Mouse (Mus musculus): Measurements from ENCODE around the gene Gm28374. TPM values are rescaled to one million over a fixed set of nuclear protein-coding genes. Genes with fewer than 3 reads are reported as not detected.

Gene Gm28374
- total and polyA plus RNA-seq, 3 experiments, result not detected

DNA sequence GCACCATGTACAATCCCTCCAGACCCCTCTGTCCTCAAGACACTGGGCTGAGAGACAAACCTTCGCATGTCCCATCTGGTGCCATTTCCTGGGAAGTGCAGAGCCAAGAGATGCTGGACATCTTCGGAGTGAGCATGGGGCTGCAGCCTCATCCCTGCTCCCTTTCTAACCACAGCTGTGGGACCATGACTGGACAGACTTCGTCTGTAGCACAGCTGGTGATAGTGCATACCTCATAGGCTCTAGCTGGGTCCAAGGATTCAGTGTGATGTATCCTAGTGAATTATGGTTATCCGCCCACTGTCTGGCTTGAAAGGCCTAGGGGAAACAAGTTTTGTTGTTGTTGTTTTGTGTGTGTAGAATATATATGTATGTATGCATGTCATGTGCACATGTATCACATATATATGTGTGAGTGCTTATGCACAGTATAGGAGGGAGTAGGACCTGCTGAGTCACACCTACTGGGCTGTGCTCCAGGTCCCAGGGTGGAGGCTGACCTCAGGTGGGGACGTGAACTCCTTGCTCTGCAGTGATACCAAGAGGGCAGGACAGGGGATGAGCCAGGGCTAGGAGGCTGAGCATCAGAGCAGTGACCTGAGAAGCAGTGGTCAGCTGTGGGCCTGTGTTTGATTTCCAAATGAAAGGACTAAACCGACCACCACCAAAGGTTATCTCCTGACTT is 20.3 kb upstream of the Gm28374 start:
- Histone ChIP-seq H3K9ac (ENCODE audit: low read depth, low read length) (no peak overlapping the region), H3K4me3 (no peak overlapping the region), H3K79me2 (replicated peaks; ENCODE audit: control insufficient read depth, insufficient read depth, low read length) (no peaks in the 10 kb centered on the region), H3K27me3 (ENCODE audit: control insufficient read depth, insufficient read depth, low read length) (no peaks in the 10 kb centered on the region), H3K36me3 (ENCODE audit: control insufficient read depth, insufficient read depth, low read length) (no peaks in the 10 kb centered on the region), H3K27ac (no peak overlapping the region), H3K4me1 (ENCODE audit: control insufficient read depth, insufficient read depth, low read length) (no peaks in the 10 kb centered on the region)
- 67% methylated on average over 6 of the region's 6 CpGs for WGBS
- intact Hi-C loops (cut with DNase I), result no loop called here
- TF ChIP-seq EP300 (IDR thresholded peaks at IDR 0.05; ENCODE audit: insufficient read depth, low read depth, low read length), result no peak
- no peak for TF ChIP-seq CTCF (IDR thresholded peaks at IDR 0.05)
- TF ChIP-seq POLR2A (IDR thresholded peaks at IDR 0.05; ENCODE audit: insufficient read depth, low read depth, low read length), result no peak
- no peak for DNase-seq

DNA sequence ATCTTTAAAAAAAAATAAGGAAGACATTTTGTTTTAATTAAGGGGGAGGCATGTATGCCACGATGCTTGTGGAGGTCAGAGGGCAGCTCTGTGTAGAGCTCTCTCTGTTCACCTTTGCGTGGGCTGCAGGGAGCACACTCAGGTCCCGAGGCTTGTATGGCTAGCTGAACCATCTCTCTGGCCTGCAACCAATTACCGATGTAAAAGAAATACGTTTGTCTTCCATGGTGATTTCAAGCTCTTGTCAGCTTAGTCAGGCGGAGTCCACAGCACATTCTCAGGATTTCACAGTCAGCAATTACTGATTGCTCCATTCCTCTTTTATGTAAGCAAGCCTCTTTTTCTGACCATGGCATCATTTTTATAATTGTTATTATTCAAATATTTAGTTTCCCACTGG is 19.1 kb upstream of the Gm28374 start:
- H3K79me2 ChIP-seq (replicated peaks; ENCODE audit: control insufficient read depth, insufficient read depth, low read length), result no peaks in the 10 kb centered on the region
- WGBS, result 83% methylated on average over 6 of the region's 6 CpGs

DNA sequence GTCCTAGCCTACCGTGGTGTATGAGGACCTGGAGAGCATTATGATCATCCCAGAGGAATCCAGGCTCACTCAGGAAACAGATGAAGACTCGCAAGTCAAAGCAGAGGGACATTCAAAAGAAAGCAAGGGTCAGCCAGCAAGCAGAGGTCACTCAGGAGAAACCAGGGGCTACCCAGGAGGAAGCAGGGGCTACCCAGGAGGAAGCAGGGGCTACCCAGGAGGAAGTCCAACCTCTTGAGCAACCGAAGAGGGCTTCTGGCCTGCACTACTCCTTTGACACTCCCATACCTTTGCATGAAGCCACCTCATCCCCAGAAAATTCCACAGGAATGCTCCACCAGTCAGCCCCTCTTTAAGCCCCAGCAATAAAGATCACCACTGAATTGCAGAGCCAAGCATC is 15.8 kb upstream of the Gm28374 start:
- intact Hi-C loops (cut with DNase I), result no loop called here
- no peak for TF ChIP-seq POLR2A (IDR thresholded peaks at IDR 0.05; ENCODE audit: insufficient read depth, low read depth, low read length)
- no peak for TF ChIP-seq CTCF (IDR thresholded peaks at IDR 0.05)
- TF ChIP-seq EP300 (IDR thresholded peaks at IDR 0.05; ENCODE audit: insufficient read depth, low read depth, low read length), result no peak
- DNase-seq, result no peak
- Histone ChIP-seq H3K27me3 (ENCODE audit: control insufficient read depth, insufficient read depth, low read length) (no peaks in the 10 kb centered on the region), H3K36me3 (ENCODE audit: control insufficient read depth, insufficient read depth, low read length) (no peaks in the 10 kb centered on the region), H3K79me2 (replicated peaks; ENCODE audit: control insufficient read depth, insufficient read depth, low read length) (no peaks in the 10 kb centered on the region), H3K27ac (no peak overlapping the region), H3K9ac (ENCODE audit: low read depth, low read length) (no peak overlapping the region), H3K4me1 (ENCODE audit: control insufficient read depth, insufficient read depth, low read length) (no peaks in the 10 kb centered on the region), H3K4me3 (no peak overlapping the region)
- WGBS, result 61% methylated on average over 3 of the region's 3 CpGs

More for the DNA sequence above, 19.1 kb upstream of the Gm28374 start:
- Histone ChIP-seq H3K36me3 (ENCODE audit: control insufficient read depth, insufficient read depth, low read length) (no peaks in the 10 kb centered on the region), H3K4me3 (no peak overlapping the region), H3K27me3 (ENCODE audit: control insufficient read depth, insufficient read depth, low read length) (no peaks in the 10 kb centered on the region), H3K9ac (ENCODE audit: low read depth, low read length) (no peak overlapping the region), H3K4me1 (ENCODE audit: control insufficient read depth, insufficient read depth, low read length) (no peaks in the 10 kb centered on the region), H3K27ac (no peak overlapping the region)
- no peak for DNase-seq
- intact Hi-C loops (cut with DNase I), result no loop called here
- no peak for TF ChIP-seq POLR2A (IDR thresholded peaks at IDR 0.05; ENCODE audit: insufficient read depth, low read depth, low read length)
- TF ChIP-seq CTCF (IDR thresholded peaks at IDR 0.05), result no peak
- TF ChIP-seq EP300 (IDR thresholded peaks at IDR 0.05; ENCODE audit: insufficient read depth, low read depth, low read length), result no peak

DNA sequence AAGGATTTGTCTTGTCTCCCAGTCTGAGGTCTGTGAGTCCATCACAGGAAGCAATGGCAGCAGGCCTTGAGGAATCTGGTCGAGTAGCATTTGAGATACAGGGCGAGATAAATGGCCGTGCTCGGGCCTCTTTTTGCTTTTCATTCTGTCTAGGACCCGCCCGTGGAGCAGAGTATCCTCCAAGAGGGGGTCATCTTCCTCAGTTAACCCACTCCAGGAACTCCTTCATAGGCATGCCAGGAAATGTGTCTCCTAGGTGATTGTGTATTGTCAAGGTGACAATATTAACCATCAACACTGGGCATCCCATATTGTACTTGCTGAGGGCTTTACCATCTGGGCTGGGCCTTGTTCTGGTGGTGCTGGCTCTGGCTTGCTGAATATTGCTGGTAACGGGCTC is 12.1 kb upstream of the Gm28374 start, which contains the start of gene AC131692.1:
AC131692.1 (plus strand) TSS at position 301 of the 400 bp plus-strand sequence.
- Histone ChIP-seq H3K79me2 (replicated peaks; ENCODE audit: control insufficient read depth, insufficient read depth, low read length) (no peaks in the 10 kb centered on the region), H3K27ac (no peak within 1 kb of the TSS), H3K4me3 (no peak within 1 kb of the TSS), H3K4me1 (ENCODE audit: control insufficient read depth, insufficient read depth, low read length) (no peaks in the 10 kb centered on the region), H3K36me3 (ENCODE audit: control insufficient read depth, insufficient read depth, low read length) (no peaks in the 10 kb centered on the region), H3K9ac (ENCODE audit: low read depth, low read length) (no peak within 1 kb of the TSS), H3K27me3 (ENCODE audit: control insufficient read depth, insufficient read depth, low read length) (no peaks in the 10 kb centered on the region)
- DNase-seq, result no peak
- 85% methylated on average over 7 of the region's 7 CpGs for WGBS
- intact Hi-C loops (cut with DNase I), result no loop called here
- TF ChIP-seq POLR2A (IDR thresholded peaks at IDR 0.05; ENCODE audit: insufficient read depth, low read depth, low read length), result no peak
- TF ChIP-seq CTCF (IDR thresholded peaks at IDR 0.05), result no peak
- no peak for TF ChIP-seq EP300 (IDR thresholded peaks at IDR 0.05; ENCODE audit: insufficient read depth, low read depth, low read length)

DNA sequence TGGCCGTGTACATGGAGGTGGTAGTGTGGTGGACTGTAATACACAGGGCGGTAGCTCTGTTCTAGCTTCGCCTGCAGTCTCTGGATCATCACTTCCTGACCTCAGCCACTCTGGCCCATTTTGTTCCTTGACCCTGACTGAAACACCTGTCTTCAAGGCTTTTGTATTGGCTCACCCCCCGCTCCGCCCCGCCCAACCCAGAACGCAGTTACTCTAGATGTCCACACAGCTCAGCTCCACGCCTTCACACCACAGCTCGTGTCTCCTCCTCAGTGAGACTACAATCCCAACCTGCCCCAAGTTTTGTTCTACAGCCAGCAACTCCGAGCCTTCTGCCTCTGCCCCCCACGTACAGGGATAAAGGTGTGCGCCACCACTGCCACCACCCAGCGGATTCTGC is 6.8 kb upstream of the Gm28374 start:
- H3K4me1 ChIP-seq (ENCODE audit: control insufficient read depth, insufficient read depth, low read length), result peaks cover 3% of the 10 kb centered on the region
- no peak overlapping the region for H3K27ac ChIP-seq
- H3K4me3 ChIP-seq, result no peak overlapping the region
- 0 out of 2 replicates have a peak, but pooled peaks cover 2% of the 10 kb centered on the region for H3K79me2 ChIP-seq (replicated peaks; ENCODE audit: control insufficient read depth, insufficient read depth, low read length)
- TF ChIP-seq POLR2A (IDR thresholded peaks at IDR 0.05; ENCODE audit: insufficient read depth, low read depth, low read length), result no peak
- TF ChIP-seq EP300 (IDR thresholded peaks at IDR 0.05; ENCODE audit: insufficient read depth, low read depth, low read length), result no peak
- no peak for TF ChIP-seq CTCF (IDR thresholded peaks at IDR 0.05)
- 95% methylated on average over 13 of the region's 13 CpGs for WGBS
- intact Hi-C loops (cut with DNase I), result loop anchor here (10.0 kb wide), 1 partner anchor 246 kb away; the partner anchor contains the start of gene Men1
- DNase-seq, result no peak
- H3K9ac ChIP-seq (ENCODE audit: low read depth, low read length), result no peak overlapping the region
- H3K36me3 ChIP-seq (ENCODE audit: control insufficient read depth, insufficient read depth, low read length), result no peaks in the 10 kb centered on the region
- no peaks in the 10 kb centered on the region for H3K27me3 ChIP-seq (ENCODE audit: control insufficient read depth, insufficient read depth, low read length)

DNA sequence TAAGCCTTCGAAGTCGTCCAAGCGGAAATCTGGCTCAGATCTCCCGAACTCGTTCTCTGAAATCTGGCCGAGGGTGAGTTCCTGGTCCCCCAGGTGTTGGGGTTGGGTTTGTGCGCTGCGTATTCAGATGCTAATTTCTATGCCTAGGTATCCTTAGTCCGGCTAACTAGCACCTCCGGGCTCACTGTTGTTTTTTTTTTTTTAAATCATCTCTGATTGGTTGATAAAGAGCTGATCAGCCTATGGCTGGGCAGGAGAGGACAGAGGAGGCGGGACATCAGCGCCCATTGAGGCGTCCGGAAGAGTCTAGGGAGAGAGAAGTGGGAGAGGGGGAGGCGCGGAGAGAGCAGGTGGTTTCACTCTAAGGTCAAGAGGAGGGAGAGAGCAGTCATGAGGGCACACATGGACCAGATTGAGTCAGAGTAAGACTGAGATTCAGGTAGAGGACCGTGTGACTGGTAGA is 3.4 kb upstream of the Gm28374 start:
- WGBS, result under 1% methylated on average over 17 of the region's 17 CpGs
- Histone ChIP-seq H3K4me3 (peak overlapping the region; percentile 62), H3K4me1 (ENCODE audit: control insufficient read depth, insufficient read depth, low read length) (peaks cover 4% of the 10 kb centered on the region), H3K79me2 (replicated peaks; ENCODE audit: control insufficient read depth, insufficient read depth, low read length) (0 out of 2 replicates have a peak, but pooled peaks cover 2% of the 10 kb centered on the region), H3K36me3 (ENCODE audit: control insufficient read depth, insufficient read depth, low read length) (no peaks in the 10 kb centered on the region), H3K27me3 (ENCODE audit: control insufficient read depth, insufficient read depth, low read length) (no peaks in the 10 kb centered on the region), H3K27ac (no peak overlapping the region), H3K9ac (ENCODE audit: low read depth, low read length) (no peak overlapping the region)
- TF ChIP-seq EP300 (IDR thresholded peaks at IDR 0.05; ENCODE audit: insufficient read depth, low read depth, low read length), result no peak
- TF ChIP-seq POLR2A (IDR thresholded peaks at IDR 0.05; ENCODE audit: insufficient read depth, low read depth, low read length), result no peak
- TF ChIP-seq CTCF (IDR thresholded peaks at IDR 0.05), result no peak
- intact Hi-C loops (cut with DNase I), result loop anchor here (2.0 to 10.0 kb wide), 2 partner anchors 33 to 249 kb away; partner anchors contain the start of genes Men1 and Sac3d1
- DNase-seq, result peak in 1 of 2 experiments; percentile 49

All from heart, adult 2 months (tissue).